In the genomic region with DNA sequence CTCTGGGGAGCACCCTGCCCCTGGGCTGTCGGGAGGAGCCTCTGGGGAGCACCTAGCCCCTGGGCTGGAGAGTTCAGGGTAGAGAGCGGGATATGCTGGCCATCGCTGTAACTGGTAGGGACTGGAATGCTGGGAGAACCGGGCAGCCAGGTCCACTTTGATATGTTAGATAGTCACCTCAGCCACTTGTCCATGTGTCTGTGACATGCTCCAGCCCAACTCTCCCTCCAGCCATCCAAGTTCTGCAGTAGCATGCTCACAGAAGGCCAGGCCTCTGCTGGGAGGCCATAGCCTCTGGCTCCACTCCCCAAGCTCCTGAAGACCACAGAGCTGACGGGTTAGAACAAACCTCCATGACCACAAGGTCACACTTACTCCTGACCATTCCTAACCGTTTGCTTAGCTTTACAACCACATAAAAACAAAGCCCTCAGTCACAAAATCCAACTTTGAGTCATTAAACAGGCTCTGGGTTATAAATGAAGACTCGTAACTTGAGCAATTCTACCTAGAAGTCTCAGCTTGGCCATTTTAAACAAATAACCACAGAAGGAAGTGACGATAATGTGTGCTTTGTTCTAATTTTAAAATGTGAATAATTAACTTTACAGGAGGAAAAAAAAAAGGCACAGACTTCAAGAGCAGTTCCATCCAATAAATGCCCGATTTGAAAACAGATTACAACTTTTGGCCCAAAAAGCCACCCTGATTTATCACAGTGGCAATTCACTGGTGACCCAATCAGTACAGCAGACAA, we compare ENCODE assay signal across 21 mouse cellular contexts. TPM values are rescaled to one million over a fixed set of nuclear protein-coding genes. Genes with fewer than 3 reads are reported as not detected.
A peak's percentile ranks its signal among the peaks of the same experiment; 100 is the strongest.
DNase-seq lines count a peak whose midpoint lies in the region; ATAC-seq and TF ChIP-seq lines count a peak whose summit lies in the region.
"Had no signal": no experiment of that assay in that cellular context is flagged by ENCODE, and none has a peak within 500 bp of the region (broad histone marks: within the 10 kb centered on the region; RNA-seq: fewer than 3 reads in every experiment).

No protein-coding gene starts in this region.

- no peak overlapping the region for H3K4me3 ChIP-seq in kidney, embryonic 16.5 days (ENCODE audit: low read length)
- H3K4me3 ChIP-seq in bone marrow macrophage, adult 2 months (ENCODE audit: insufficient read depth, low read length): no peak overlapping the region
- H3K4me3 ChIP-seq in intestine, postnatal 0 days (ENCODE audit: low read depth, low read length): no peak overlapping the region
- H3K4me3 ChIP-seq in hindbrain, embryonic 11.5 days (ENCODE audit: low read depth, low read length): no peak overlapping the region
- H3K4me3 ChIP-seq: embryonic facial prominence, embryonic 12.5 days; hindbrain, embryonic 10.5 days; midbrain, embryonic 10.5 days had no signal

- H3K27me3 ChIP-seq in kidney, embryonic 16.5 days (ENCODE audit: insufficient read depth, low read length): no peaks in the 10 kb centered on the region
- no peaks in the 10 kb centered on the region for H3K27me3 ChIP-seq in intestine, postnatal 0 days (replicated peaks; ENCODE audit: control insufficient read depth, insufficient read depth, low read length)
- H3K27me3 ChIP-seq in hindbrain, embryonic 11.5 days (ENCODE audit: control insufficient read depth, insufficient read depth, low read length): no peaks in the 10 kb centered on the region
- H3K27me3 ChIP-seq: embryonic facial prominence, embryonic 12.5 days; Patski had no signal

- H3K4me2 ChIP-seq in kidney, embryonic 16.5 days (replicated peaks; ENCODE audit: low read depth, low read length): no peak overlapping the region
- no peak overlapping the region for H3K4me2 ChIP-seq in intestine, postnatal 0 days (replicated peaks; ENCODE audit: low read depth)
- no peak overlapping the region for H3K4me2 ChIP-seq in hindbrain, embryonic 11.5 days (replicated peaks; ENCODE audit: low read depth, low read length)
- H3K4me2 ChIP-seq: embryonic facial prominence, embryonic 12.5 days had no signal

- no peaks in the 10 kb centered on the region for H3K36me3 ChIP-seq in kidney, embryonic 16.5 days (ENCODE audit: insufficient read depth, low read length)
- peaks cover 28% of the 10 kb centered on the region for H3K36me3 ChIP-seq in intestine, postnatal 0 days (ENCODE audit: control insufficient read depth, insufficient read depth)
- H3K36me3 ChIP-seq in hindbrain, embryonic 11.5 days (ENCODE audit: control insufficient read depth, insufficient read depth, low read length): no peaks in the 10 kb centered on the region
- H3K36me3 ChIP-seq: embryonic facial prominence, embryonic 12.5 days; hindbrain, embryonic 10.5 days; midbrain, embryonic 10.5 days had no signal

- peaks cover 23% of the 10 kb centered on the region for H3K4me1 ChIP-seq in kidney, embryonic 16.5 days (ENCODE audit: insufficient read depth, low read length)
- peaks cover 15% of the 10 kb centered on the region for H3K4me1 ChIP-seq in bone marrow macrophage, adult 2 months (ENCODE audit: control insufficient read depth, insufficient read depth, low read length)
- H3K4me1 ChIP-seq in intestine, postnatal 0 days (replicated peaks; ENCODE audit: control insufficient read depth, insufficient read depth, low read length): 0 out of 2 replicates have a peak, but pooled peaks cover under 1% of the 10 kb centered on the region
- H3K4me1 ChIP-seq in hindbrain, embryonic 11.5 days (replicated peaks; ENCODE audit: control insufficient read depth, insufficient read depth, low read length): no peaks in the 10 kb centered on the region

- 0 out of 2 replicates have a peak, but pooled peaks have one; percentile 5 for ATAC-seq in kidney, embryonic 16.5 days (ENCODE audit: low FRiP score, low TSS enrichment)
- ATAC-seq in intestine, postnatal 0 days: peak; percentile 60
- ATAC-seq in hindbrain, embryonic 11.5 days (ENCODE audit: low FRiP score): no peak
- ATAC-seq: liver, postnatal 0 days; Patski had no signal

- TF ChIP-seq CTCF in bone marrow macrophage, adult 2 months (IDR thresholded peaks at IDR 0.05; ENCODE audit: low read depth, low read length): no peak
- no peak for TF ChIP-seq CTCF in intestine, postnatal 0 days (IDR thresholded peaks at IDR 0.05; ENCODE audit: low read depth)

- H3K9me3 ChIP-seq in kidney, embryonic 16.5 days (ENCODE audit: low read length): no peaks in the 10 kb centered on the region
- no peaks in the 10 kb centered on the region for H3K9me3 ChIP-seq in intestine, postnatal 0 days (ENCODE audit: control insufficient read depth)
- H3K9me3 ChIP-seq in hindbrain, embryonic 11.5 days (ENCODE audit: control insufficient read depth, low read length): no peaks in the 10 kb centered on the region
- H3K9me3 ChIP-seq: embryonic facial prominence, embryonic 12.5 days; hindbrain, embryonic 10.5 days; midbrain, embryonic 10.5 days had no signal

- H3K27ac ChIP-seq in kidney, embryonic 16.5 days (ENCODE audit: low read length): peak overlapping the region; percentile 79
- peak overlapping the region; percentile 69 for H3K27ac ChIP-seq in bone marrow macrophage, adult 2 months (ENCODE audit: insufficient read depth, low read depth, low read length)
- H3K27ac ChIP-seq in intestine, postnatal 0 days (ENCODE audit: low read depth, low read length): peak overlapping the region; percentile 41; the same call in 1 of the 2 replicates
- H3K27ac ChIP-seq in hindbrain, embryonic 11.5 days (ENCODE audit: low read depth, low read length): no peak overlapping the region
- H3K27ac ChIP-seq: embryonic facial prominence, embryonic 12.5 days; hindbrain, embryonic 10.5 days; midbrain, embryonic 10.5 days had no signal

- H3K9ac ChIP-seq in kidney, embryonic 16.5 days (replicated peaks; ENCODE audit: low read length): 0 out of 2 replicates have a peak overlapping the region, but pooled peaks have one; percentile 23
- no peak overlapping the region for H3K9ac ChIP-seq in intestine, postnatal 0 days (ENCODE audit: low read depth, low read length)
- H3K9ac ChIP-seq in hindbrain, embryonic 11.5 days (ENCODE audit: low read depth, low read length): no peak overlapping the region
- H3K9ac ChIP-seq: liver, postnatal 0 days had no signal

- TF ChIP-seq POLR2A in bone marrow macrophage, adult 2 months (IDR thresholded peaks at IDR 0.05; ENCODE audit: borderline replicate concordance, low read depth, low read length): no peak

- WGBS in kidney, embryonic 16.5 days: 43% methylated on average over 9 of the region's 9 CpGs
- WGBS in intestine, postnatal 0 days: 48% methylated on average over 9 of the region's 9 CpGs
- WGBS in hindbrain, embryonic 11.5 days: 80% methylated on average over 9 of the region's 9 CpGs

- DNase-seq in kidney, postnatal 10 days: no peak
- DNase-seq in 416B (ENCODE audit: low read depth): peak; percentile 81
- DNase-seq in cerebellum, adult 18-20 months: no peak
- DNase-seq in hindbrain, embryonic 11.5 days (ENCODE audit: low spot score): no peak
- DNase-seq in cerebellum, adult 9-11 months: no peak
- DNase-seq: cerebellum, adult 11 months; gastrocnemius, postnatal 36 days; left cerebral cortex, postnatal 4 days; liver, postnatal 0 days; right cerebral cortex, postnatal 4 days; thymus, postnatal 14 days had no signal

RNA-seq across cellular contexts. Expression of gene Tmem171, which starts 10.3 kb away (rescaled TPM):
- polyA plus RNA-seq in kidney, embryonic 16.5 days (2015; fragmentation: Nextera tagmentation; extraction: Ambion mirVana): 9.0 and 10.5 TPM in 2 replicates
- 16.9 and 17.5 TPM in 2 replicates for polyA plus RNA-seq in bone marrow macrophage, adult 2 months (2012; ENCODE audit: insufficient read depth, insufficient read length, missing spikeins)
- polyA plus RNA-seq in intestine, postnatal 0 days (2015; fragmentation: Nextera tagmentation; extraction: Ambion mirVana): 48.6 and 56.7 TPM in 2 replicates
- not detected in 2 replicates for polyA plus RNA-seq in hindbrain, embryonic 11.5 days (2014; fragmentation: Nextera tagmentation; extraction: Ambion mirVana)
- polyA plus RNA-seq: embryonic facial prominence, embryonic 12.5 days; forebrain, embryonic 11.5 days; hindbrain, embryonic 10.5 days; midbrain, embryonic 10.5 days; neural tube, embryonic 14.5 days had no signal

RNA-seq across cellular contexts. Expression of gene Tmem174, which starts 47.1 kb away (rescaled TPM):
- polyA plus RNA-seq in kidney, embryonic 16.5 days (2015; fragmentation: Nextera tagmentation; extraction: Ambion mirVana): 41.1 and 44.3 TPM in 2 replicates
- polyA plus RNA-seq in bone marrow macrophage, adult 2 months (2012; ENCODE audit: insufficient read depth, insufficient read length, missing spikeins): not detected in 2 replicates
- polyA plus RNA-seq in intestine, postnatal 0 days (2015; fragmentation: Nextera tagmentation; extraction: Ambion mirVana): 0.21 and 0.34 TPM in 2 replicates
- polyA plus RNA-seq in hindbrain, embryonic 11.5 days (2014; fragmentation: Nextera tagmentation; extraction: Ambion mirVana): not detected in 2 replicates
- polyA plus RNA-seq: embryonic facial prominence, embryonic 12.5 days; forebrain, embryonic 11.5 days; heart, embryonic 14.5 days; hindbrain, embryonic 10.5 days; liver, postnatal 0 days; neural tube, embryonic 14.5 days; Patski had no signal

Comparison
In these comparisons a context has a peak if more than half of its experiments do, and no peak if none do; other contexts are left out.
1. RNA of gene Tmem171, which starts 10.3 kb away (polyA plus RNA-seq): 48.6 to 56.7 TPM in intestine, postnatal 0 days, 16.9 to 17.5 TPM in bone marrow macrophage, adult 2 months and 9.0 to 10.5 TPM in kidney, embryonic 16.5 days; not detected in hindbrain, embryonic 11.5 days; every median in the first group is over 10 times any median in the second.
2. RNA of gene Tmem174, which starts 47.1 kb away (polyA plus RNA-seq): 41.1 to 44.3 TPM in kidney, embryonic 16.5 days; 0.21 to 0.34 TPM in intestine, postnatal 0 days, not detected in bone marrow macrophage, adult 2 months and not detected in hindbrain, embryonic 11.5 days; every median in the first group is over 10 times any median in the second.